Mouse (Mus musculus) liver, postnatal 0 days (tissue): ENCODE data around the gene Zcchc14.

Experiments
- CTCF ChIP-seq: sonication (generic); IDR thresholded peaks from 2 replicates; pipeline ENCODE4 v1.5.1; 2016; ENCODE audit warnings: antibody characterized with exemption, low read depth
- EP300 ChIP-seq: IDR thresholded peaks from 2 replicates; pipeline ENCODE4 v1.6.1; 2016; ENCODE audit warnings: antibody characterized with exemption, low read depth, mild to moderate bottlenecking

DNA sequence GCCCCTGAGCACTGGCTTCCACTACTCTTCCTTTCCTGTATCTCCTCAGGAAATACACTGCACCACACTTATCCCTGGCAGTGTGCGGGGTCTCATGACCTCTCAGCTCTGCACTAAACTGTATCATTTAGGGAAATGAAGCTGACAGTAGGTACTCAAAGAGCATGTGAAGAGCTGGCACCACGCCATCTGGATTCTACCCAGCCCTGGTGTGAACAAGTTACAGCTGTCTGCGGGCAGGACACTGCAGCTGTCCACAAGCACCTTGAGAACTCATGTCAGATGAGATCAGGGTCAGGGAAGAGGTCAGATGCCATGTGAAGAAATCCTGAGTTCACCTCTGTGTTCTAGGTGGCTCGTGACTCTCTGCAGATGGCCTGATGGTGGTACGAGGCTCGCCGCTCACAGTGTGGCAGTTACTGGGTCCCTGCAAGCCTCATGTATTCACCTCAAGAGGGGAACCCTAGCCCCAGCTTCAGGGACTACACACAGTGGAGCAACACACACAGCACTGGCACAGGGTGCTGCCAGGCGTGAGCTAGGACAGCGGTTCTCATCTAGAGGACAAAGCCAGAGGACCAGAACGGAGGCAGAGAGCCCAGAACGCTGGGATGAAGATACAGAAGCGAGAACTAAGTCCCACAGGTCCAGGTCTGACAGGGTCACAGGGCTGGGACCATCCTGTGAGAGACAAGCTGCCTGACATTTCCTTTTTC, 31.7 kb downstream of the Zcchc14 start:
- TF ChIP-seq CTCF (no peak), EP300 (no peak)
